In genomic region chr7:130367222-130368035, GRCm38 (mm10) we compare ENCODE assay signal across 14 mouse cellular contexts.
DNase-seq lines count a peak whose midpoint lies in the region; ATAC-seq and TF ChIP-seq lines count a peak whose summit lies in the region.
"Had no signal": no experiment of that assay in that cellular context is flagged by ENCODE, and none has a peak within 500 bp of the region (broad histone marks: within the 10 kb centered on the region; RNA-seq: fewer than 3 reads in every experiment).

No protein-coding gene starts in this region.

- peak; percentile 72 for DNase-seq in embryo, embryonic 11 days
- peak; percentile 66 for DNase-seq in forebrain, embryonic 14.5 days (ENCODE audit: low spot score)
- peak; percentile 41 for DNase-seq in hindbrain, postnatal 0 days (ENCODE audit: low spot score)
- DNase-seq in neural tube, embryonic 11.5 days (ENCODE audit: low spot score): peak; percentile 73
- DNase-seq in liver, postnatal 0 days: no peak
- no peak for DNase-seq in kidney, adult 9 months
- no peak for DNase-seq in lung, postnatal 14 days
- DNase-seq in cerebellum, postnatal 36 days: no peak
- DNase-seq: cerebellum, adult 8-10 months; heart, adult 18-20 months; left cerebral cortex, postnatal 4 days; right cerebral cortex, postnatal 4 days; thymus, postnatal 25 days had no signal

- H3K36me3 ChIP-seq in forebrain, embryonic 14.5 days (ENCODE audit: control insufficient read depth, insufficient read depth, low read length): no peaks in the 10 kb centered on the region
- H3K36me3 ChIP-seq in hindbrain, postnatal 0 days (ENCODE audit: insufficient read depth, low read length): no peaks in the 10 kb centered on the region
- no peaks in the 10 kb centered on the region for H3K36me3 ChIP-seq in neural tube, embryonic 11.5 days (ENCODE audit: control insufficient read depth, insufficient read depth, low read length)
- H3K36me3 ChIP-seq in liver, postnatal 0 days (replicated peaks; ENCODE audit: insufficient read depth, low read length): no peaks in the 10 kb centered on the region
- H3K36me3 ChIP-seq: embryonic facial prominence, embryonic 13.5 days had no signal

- H3K4me1 ChIP-seq in forebrain, embryonic 14.5 days (ENCODE audit: control insufficient read depth, insufficient read depth, low read length): peaks cover 26% of the 10 kb centered on the region
- peaks cover 8% of the 10 kb centered on the region for H3K4me1 ChIP-seq in hindbrain, postnatal 0 days (ENCODE audit: insufficient read depth, low read length)
- peaks cover 14% of the 10 kb centered on the region for H3K4me1 ChIP-seq in neural tube, embryonic 11.5 days (ENCODE audit: control insufficient read depth, insufficient read depth, low read length)
- H3K4me1 ChIP-seq in liver, postnatal 0 days (ENCODE audit: insufficient read depth): no peaks in the 10 kb centered on the region

- 2% methylated on average over 12 of the region's 12 CpGs for WGBS in forebrain, embryonic 14.5 days
- 16% methylated on average over 12 of the region's 12 CpGs for WGBS in hindbrain, postnatal 0 days
- 21% methylated on average over 12 of the region's 12 CpGs for WGBS in neural tube, embryonic 11.5 days
- 59% methylated on average over 12 of the region's 12 CpGs for WGBS in liver, postnatal 0 days (ENCODE audit: insufficient replicate concordance)

- TF ChIP-seq CTCF in hindbrain, postnatal 0 days (IDR thresholded peaks at IDR 0.05; ENCODE audit: low read depth): no peak
- no peak for TF ChIP-seq CTCF in liver, postnatal 0 days (IDR thresholded peaks at IDR 0.05; ENCODE audit: low read depth)

- no peaks in the 10 kb centered on the region for H3K9me3 ChIP-seq in forebrain, embryonic 14.5 days (replicated peaks; ENCODE audit: control insufficient read depth, low read length)
- no peaks in the 10 kb centered on the region for H3K9me3 ChIP-seq in hindbrain, postnatal 0 days (ENCODE audit: low read length)
- no peaks in the 10 kb centered on the region for H3K9me3 ChIP-seq in neural tube, embryonic 11.5 days (ENCODE audit: control insufficient read depth, low read length)
- no peaks in the 10 kb centered on the region for H3K9me3 ChIP-seq in liver, postnatal 0 days (ENCODE audit: low read length)

- no peak overlapping the region for H3K27ac ChIP-seq in forebrain, embryonic 14.5 days (ENCODE audit: low read depth, low read length)
- H3K27ac ChIP-seq in hindbrain, postnatal 0 days: no peak overlapping the region; the same call in 1 of the 2 replicates
- peak overlapping the region; percentile 80 for H3K27ac ChIP-seq in neural tube, embryonic 11.5 days (ENCODE audit: low read depth, low read length)
- H3K27ac ChIP-seq in liver, postnatal 0 days (ENCODE audit: low read depth): no peak overlapping the region
- H3K27ac ChIP-seq: embryonic facial prominence, embryonic 13.5 days had no signal

- H3K27me3 ChIP-seq in forebrain, embryonic 14.5 days (replicated peaks; ENCODE audit: control insufficient read depth, insufficient read depth, low read length): peaks cover 13% of the 10 kb centered on the region; the same call in 1 of the 2 replicates
- H3K27me3 ChIP-seq in hindbrain, postnatal 0 days (ENCODE audit: insufficient read depth, low read length): no peaks in the 10 kb centered on the region
- H3K27me3 ChIP-seq in neural tube, embryonic 11.5 days (ENCODE audit: control insufficient read depth, insufficient read depth, low read length): no peaks in the 10 kb centered on the region
- no peaks in the 10 kb centered on the region for H3K27me3 ChIP-seq in liver, postnatal 0 days (ENCODE audit: insufficient read depth, low read length)
- H3K27me3 ChIP-seq: embryonic facial prominence, embryonic 13.5 days had no signal

- no peak overlapping the region for H3K9ac ChIP-seq in forebrain, embryonic 14.5 days (ENCODE audit: low read length)
- no peak overlapping the region for H3K9ac ChIP-seq in hindbrain, postnatal 0 days (replicated peaks; ENCODE audit: low read length)
- H3K9ac ChIP-seq in neural tube, embryonic 11.5 days (ENCODE audit: low read length): no peak overlapping the region
- no peak overlapping the region for H3K9ac ChIP-seq in liver, postnatal 0 days (replicated peaks)
- H3K9ac ChIP-seq: embryonic facial prominence, embryonic 13.5 days had no signal

- ATAC-seq in forebrain, embryonic 14.5 days: peak; percentile 73
- ATAC-seq in hindbrain, postnatal 0 days: peak; percentile 71
- ATAC-seq in neural tube, embryonic 11.5 days (ENCODE audit: insufficient read depth, low FRiP score, low TSS enrichment): peak; percentile 78
- ATAC-seq in liver, postnatal 0 days: no peak

- H3K4me3 ChIP-seq in forebrain, embryonic 14.5 days (ENCODE audit: low read depth, low read length): no peak overlapping the region
- H3K4me3 ChIP-seq in hindbrain, postnatal 0 days (ENCODE audit: low read length): no peak overlapping the region
- no peak overlapping the region for H3K4me3 ChIP-seq in neural tube, embryonic 11.5 days (ENCODE audit: low read depth, low read length)
- no peak overlapping the region for H3K4me3 ChIP-seq in liver, postnatal 0 days (ENCODE audit: low read depth, low read length)
- H3K4me3 ChIP-seq: embryonic facial prominence, embryonic 13.5 days had no signal

- H3K4me2 ChIP-seq in forebrain, embryonic 14.5 days (ENCODE audit: low read length): 0 out of 2 replicates have a peak overlapping the region, but pooled peaks have one; percentile 16
- H3K4me2 ChIP-seq in hindbrain, postnatal 0 days (ENCODE audit: low read depth, low read length): no peak overlapping the region
- no peak overlapping the region; the same call in 1 of the 2 replicates for H3K4me2 ChIP-seq in neural tube, embryonic 11.5 days (ENCODE audit: low read depth)
- no peak overlapping the region for H3K4me2 ChIP-seq in liver, postnatal 0 days (ENCODE audit: low read depth, low read length)

- no peak for TF ChIP-seq EP300 in liver, postnatal 0 days (IDR thresholded peaks at IDR 0.05; ENCODE audit: low read depth)

Comparison
In these comparisons a context has a peak if more than half of its experiments do, and no peak if none do; other contexts are left out.
1. DNase-seq: peak in embryo, embryonic 11 days (single experiment), forebrain, embryonic 14.5 days (single experiment), hindbrain, postnatal 0 days (single experiment) and neural tube, embryonic 11.5 days (single experiment); none in liver, postnatal 0 days (single experiment), kidney, adult 9 months (single experiment), lung, postnatal 14 days (single experiment) and cerebellum, postnatal 36 days (0 of 2).